Mouse (Mus musculus): Measurements from ENCODE around the gene Sfxn4. TPM values are rescaled to one million over a fixed set of nuclear protein-coding genes. Genes with fewer than 3 reads are reported as not detected.
"Not testable (repeated sequence)": the region's sequence is repeated elsewhere in the genome, so short reads cannot be mapped to it uniquely, and the experiment has no call there.

Sfxn4 gene
- polyA plus RNA-seq, 1 experiment from 2014 or later: 12.5 TPM

GRCm38 (mm10) chr19:60887637-60888036 is 26.4 kb upstream of the Sfxn4 start:
- no peak overlapping the region for H3K27ac ChIP-seq
- no peaks in the 10 kb centered on the region for H3K9me3 ChIP-seq
- H3K9ac ChIP-seq: no peak overlapping the region
- H3K27me3 ChIP-seq: no peaks in the 10 kb centered on the region
- ATAC-seq (ENCODE audit: low FRiP score): no peak
- 83% methylated on average over 2 of the region's 2 CpGs for WGBS
- peaks cover 16% of the 10 kb centered on the region for H3K4me1 ChIP-seq
- no peak overlapping the region for H3K4me2 ChIP-seq
- no peaks in the 10 kb centered on the region for H3K36me3 ChIP-seq (replicated peaks)
- H3K4me3 ChIP-seq (replicated peaks): no peak overlapping the region

GRCm38 (mm10) chr19:60883129-60883528 is 21.9 kb upstream of the Sfxn4 start:
- Histone ChIP-seq H3K4me1 (no peaks in the 10 kb centered on the region), H3K4me3 (replicated peaks) (no peak overlapping the region), H3K27me3 (no peaks in the 10 kb centered on the region), H3K9me3 (no peaks in the 10 kb centered on the region), H3K9ac (no peak overlapping the region), H3K4me2 (no peak overlapping the region), H3K27ac (no peak overlapping the region), H3K36me3 (replicated peaks) (no peaks in the 10 kb centered on the region)
- ATAC-seq (ENCODE audit: low FRiP score): no peak
- 8% methylated on average over 3 of the region's 3 CpGs for WGBS

- Histone ChIP-seq H3K27me3 (no peaks in the 10 kb centered on the region), H3K36me3 (replicated peaks) (peaks cover 12% of the 10 kb centered on the region), H3K4me2 (peak within 1 kb of the TSS; percentile 69), H3K9me3 (no peaks in the 10 kb centered on the region), H3K4me3 (replicated peaks) (peak within 1 kb of the TSS; percentile 59), H3K27ac (peak within 1 kb of the TSS; percentile 68), H3K4me1 (peaks cover 15% of the 10 kb centered on the region), H3K9ac (peak within 1 kb of the TSS; percentile 68)
- WGBS: under 1% methylated on average over 28 of the region's 28 CpGs
- peak; percentile 99 for ATAC-seq (ENCODE audit: low FRiP score)
Observed at GRCm38 (mm10) chr19:60874064-60874694, 12.9 kb upstream of the Sfxn4 start, which contains the start of gene Prdx3. Prdx3 (minus strand) TSS chr19:60874556.

DNA sequence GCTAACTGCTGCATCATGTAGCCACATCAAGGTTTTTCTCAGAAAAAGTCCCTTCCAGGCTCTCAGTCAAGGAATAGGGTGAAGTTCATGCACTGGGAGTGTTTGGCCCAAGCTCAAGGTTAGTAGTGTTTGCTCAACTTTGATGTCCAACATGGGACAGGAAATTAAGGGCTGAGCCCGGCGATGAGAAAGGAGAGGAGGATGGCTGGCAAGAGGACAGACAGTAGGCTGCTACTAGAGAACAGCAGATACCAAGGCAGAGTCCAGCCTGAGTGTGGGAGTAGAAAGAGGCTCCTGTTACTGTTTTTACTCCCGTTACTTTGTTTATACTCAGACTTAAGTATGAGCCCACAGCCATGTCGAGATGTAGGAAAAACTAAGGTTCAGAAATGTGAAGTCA is 12.2 kb upstream of the Sfxn4 start:
- Histone ChIP-seq H3K4me2 (peak overlapping the region; percentile 69), H3K4me3 (replicated peaks) (peak overlapping the region; percentile 59), H3K4me1 (peaks cover 15% of the 10 kb centered on the region), H3K27ac (no peak overlapping the region), H3K27me3 (no peaks in the 10 kb centered on the region), H3K9ac (peak overlapping the region; percentile 68; the same call in 1 of the 2 replicates), H3K36me3 (replicated peaks) (peaks cover 19% of the 10 kb centered on the region), H3K9me3 (no peaks in the 10 kb centered on the region)
- no peak for ATAC-seq (ENCODE audit: low FRiP score)
- 35% methylated on average over 4 of the region's 4 CpGs for WGBS

DNA sequence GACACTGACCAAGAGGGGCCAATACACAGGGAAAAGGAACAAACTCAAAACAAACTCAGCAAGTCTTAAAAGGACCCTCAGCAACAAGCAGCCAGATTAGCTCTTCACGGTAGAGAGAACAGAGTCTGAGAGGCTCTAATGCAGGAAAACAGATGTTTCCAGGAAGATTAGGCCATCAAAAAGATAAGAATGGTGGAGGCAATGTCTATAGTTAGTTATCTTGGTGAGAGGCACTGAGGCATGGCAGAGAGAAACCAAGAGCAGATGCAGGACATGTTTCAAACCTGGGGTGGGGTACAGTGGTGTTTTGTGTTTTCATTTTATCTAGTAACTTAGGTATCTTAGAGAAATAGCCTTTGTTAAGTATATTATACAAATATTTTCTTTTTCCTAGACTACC is 11.0 kb upstream of the Sfxn4 start:
- peaks cover 28% of the 10 kb centered on the region for H3K36me3 ChIP-seq (replicated peaks)
- ATAC-seq (ENCODE audit: low FRiP score): no peak
- H3K9ac ChIP-seq: no peak overlapping the region

GRCm38 (mm10) chr19:60871366-60871765 is 10.1 kb upstream of the Sfxn4 start:
- ATAC-seq (ENCODE audit: low FRiP score): no peak
- Histone ChIP-seq H3K4me2 (no peak overlapping the region), H3K4me3 (replicated peaks) (no peak overlapping the region), H3K36me3 (replicated peaks) (peaks cover 37% of the 10 kb centered on the region), H3K27me3 (no peaks in the 10 kb centered on the region), H3K9me3 (no peaks in the 10 kb centered on the region), H3K4me1 (peaks cover 15% of the 10 kb centered on the region), H3K9ac (no peak overlapping the region), H3K27ac (no peak overlapping the region)
- WGBS: 87% methylated on average over 5 of the region's 5 CpGs

More for the DNA sequence above, 11.0 kb upstream of the Sfxn4 start:
- Histone ChIP-seq H3K9me3 (no peaks in the 10 kb centered on the region), H3K4me3 (replicated peaks) (no peak overlapping the region), H3K27ac (no peak overlapping the region), H3K4me2 (no peak overlapping the region), H3K27me3 (no peaks in the 10 kb centered on the region), H3K4me1 (peaks cover 15% of the 10 kb centered on the region)
- 55% methylated on average over 1 of the region's 1 CpGs for WGBS

DNA sequence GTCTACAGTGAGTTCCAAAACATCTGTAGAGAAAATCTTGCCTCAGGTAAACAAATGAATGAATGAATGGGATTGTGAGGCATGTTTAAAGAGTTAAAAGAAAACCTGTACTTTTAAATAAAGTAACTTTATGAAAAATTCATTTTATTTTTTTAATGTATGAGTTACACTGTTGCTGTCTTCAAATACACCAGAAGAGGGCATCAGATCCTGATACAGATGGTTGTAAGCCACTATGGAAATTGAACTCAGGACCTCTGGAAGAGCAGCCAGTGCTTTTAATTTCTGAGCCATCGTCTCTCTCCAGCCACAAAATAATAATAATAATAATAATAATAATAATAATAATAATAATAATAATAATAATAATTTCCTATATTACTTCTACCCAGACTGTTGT is 9.2 kb upstream of the Sfxn4 start:
- no peaks in the 10 kb centered on the region for H3K9me3 ChIP-seq
- peaks cover 37% of the 10 kb centered on the region for H3K36me3 ChIP-seq (replicated peaks)
- H3K27me3 ChIP-seq: no peaks in the 10 kb centered on the region
- H3K4me2 ChIP-seq: no peak overlapping the region
- H3K27ac ChIP-seq: no peak overlapping the region
- WGBS: 88% methylated on average over 1 of the region's 1 CpGs
- H3K4me1 ChIP-seq: peaks cover 15% of the 10 kb centered on the region
- H3K9ac ChIP-seq: no peak overlapping the region
- ATAC-seq (ENCODE audit: low FRiP score): no peak
- H3K4me3 ChIP-seq (replicated peaks): no peak overlapping the region

DNA sequence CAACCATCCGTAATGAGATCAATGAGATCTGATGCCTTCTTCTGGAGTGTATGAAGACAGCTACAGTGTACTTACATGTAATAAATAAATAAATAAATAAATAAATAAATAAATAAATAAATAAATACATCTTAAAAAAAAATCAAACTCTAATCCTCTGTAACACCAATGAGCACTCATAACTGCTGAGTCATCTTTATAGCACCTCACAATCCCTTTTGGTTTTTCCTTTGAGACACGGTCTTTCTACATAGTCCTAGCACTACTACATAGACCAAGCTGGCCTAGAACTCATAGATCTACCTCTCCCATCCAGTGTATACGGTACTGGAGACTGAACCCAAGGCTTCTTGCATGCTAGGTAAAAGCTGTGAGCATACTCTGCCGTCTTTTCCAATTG is 4.9 kb upstream of the Sfxn4 start:
- 96% methylated on average over 4 of the region's 4 CpGs for WGBS

DNA sequence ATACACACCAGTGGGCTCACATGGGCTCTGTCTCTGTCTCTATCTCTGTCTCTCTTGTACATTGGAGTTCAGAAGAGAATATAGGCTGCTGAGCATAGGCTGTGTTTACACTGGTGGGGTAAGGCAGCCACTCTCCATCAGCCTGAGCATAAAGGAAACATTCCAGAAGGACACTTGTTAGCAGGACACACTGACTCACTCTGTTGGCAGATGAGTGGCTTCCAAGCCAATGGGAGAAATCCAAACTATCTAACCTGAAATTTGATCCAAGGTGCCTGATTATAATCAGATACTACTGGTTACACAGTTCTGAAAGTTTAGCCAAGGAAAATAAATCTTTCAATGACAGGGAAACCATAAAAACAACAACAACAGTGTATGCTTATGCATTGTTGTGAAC is 15.5 kb downstream of the Sfxn4 start:
- Histone ChIP-seq H3K27ac (no peak overlapping the region), H3K4me3 (replicated peaks) (no peak overlapping the region), H3K27me3 (no peaks in the 10 kb centered on the region), H3K4me2 (no peak overlapping the region), H3K9ac (no peak overlapping the region), H3K4me1 (no peaks in the 10 kb centered on the region), H3K9me3 (no peaks in the 10 kb centered on the region), H3K36me3 (replicated peaks) (peaks cover 16% of the 10 kb centered on the region)
- no peak for ATAC-seq (ENCODE audit: low FRiP score)

More for the DNA sequence above, 4.9 kb upstream of the Sfxn4 start:
- H3K4me1 ChIP-seq; H3K4me2 ChIP-seq; H3K4me3 ChIP-seq (replicated peaks); H3K27me3 ChIP-seq; H3K27ac ChIP-seq; H3K9ac ChIP-seq; ATAC-seq (ENCODE audit: low FRiP score); H3K9me3 ChIP-seq: not testable (repeated sequence)
- H3K36me3 ChIP-seq (replicated peaks): peaks cover 38% of the 10 kb centered on the region

DNA sequence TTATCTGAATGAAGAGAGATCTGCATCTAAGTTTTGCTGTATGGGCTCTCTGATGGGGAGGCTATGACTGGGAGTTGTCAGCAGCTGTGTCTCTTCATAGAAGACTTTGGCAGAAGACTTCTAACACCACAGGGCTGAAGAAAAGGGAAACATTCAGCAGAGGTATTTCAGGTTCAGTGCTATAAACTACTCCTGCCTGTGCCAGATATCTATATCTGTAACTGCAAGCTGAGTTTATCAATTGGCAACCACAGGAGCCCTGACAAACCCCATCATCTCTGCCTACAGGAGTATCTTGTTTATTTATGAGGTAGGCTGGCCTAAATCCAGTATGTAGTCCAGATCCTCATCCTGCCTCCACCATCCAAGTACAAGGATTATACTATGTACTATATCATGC is 18.0 kb downstream of the Sfxn4 start:
- no peaks in the 10 kb centered on the region for H3K27me3 ChIP-seq
- H3K9me3 ChIP-seq: no peaks in the 10 kb centered on the region
- no peaks in the 10 kb centered on the region for H3K4me1 ChIP-seq
- ATAC-seq (ENCODE audit: low FRiP score): no peak
- no peak overlapping the region for H3K9ac ChIP-seq
- H3K4me3 ChIP-seq (replicated peaks): no peak overlapping the region
- H3K27ac ChIP-seq: no peak overlapping the region
- H3K36me3 ChIP-seq (replicated peaks): peaks cover 22% of the 10 kb centered on the region
- H3K4me2 ChIP-seq: no peak overlapping the region

GRCm38 (mm10) chr19:60837747-60838146 is 23.5 kb downstream of the Sfxn4 start:
- H3K9me3 ChIP-seq: no peaks in the 10 kb centered on the region
- no peak overlapping the region for H3K4me2 ChIP-seq
- no peaks in the 10 kb centered on the region for H3K27me3 ChIP-seq
- H3K4me1 ChIP-seq: no peaks in the 10 kb centered on the region
- no peak overlapping the region for H3K27ac ChIP-seq
- H3K36me3 ChIP-seq (replicated peaks): peaks cover 46% of the 10 kb centered on the region
- WGBS: 58% methylated on average over 1 of the region's 1 CpGs
- ATAC-seq (ENCODE audit: low FRiP score): no peak
- H3K9ac ChIP-seq: no peak overlapping the region
- no peak overlapping the region for H3K4me3 ChIP-seq (replicated peaks)

DNA sequence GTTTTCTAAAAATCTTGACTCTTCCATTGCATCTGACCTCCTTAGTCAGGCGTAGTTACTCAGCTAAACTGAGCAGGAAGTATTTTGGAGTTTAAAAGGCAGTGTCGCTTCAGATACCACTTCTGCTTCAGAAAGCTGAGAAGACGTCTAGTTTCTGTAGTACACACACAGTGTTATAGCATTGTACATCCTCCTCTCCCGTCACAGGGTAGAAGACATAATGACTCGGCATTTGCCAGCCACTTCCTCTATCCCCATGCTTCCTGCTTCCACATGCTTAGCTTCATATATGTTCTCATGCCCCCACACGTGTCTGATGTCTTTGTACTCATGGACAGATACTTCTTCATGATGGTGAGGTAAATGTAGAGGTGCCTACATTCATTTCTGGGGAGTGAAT is 42.6 kb downstream of the Sfxn4 start:
- 88% methylated on average over 6 of the region's 6 CpGs for WGBS
- no peaks in the 10 kb centered on the region for H3K4me1 ChIP-seq
- H3K9ac ChIP-seq: no peak overlapping the region
- no peak overlapping the region for H3K27ac ChIP-seq
- peaks cover 59% of the 10 kb centered on the region for H3K36me3 ChIP-seq (replicated peaks)
- ATAC-seq (ENCODE audit: low FRiP score): no peak
- no peaks in the 10 kb centered on the region for H3K27me3 ChIP-seq
- no peak overlapping the region for H3K4me3 ChIP-seq (replicated peaks)
- H3K9me3 ChIP-seq: no peaks in the 10 kb centered on the region
- no peak overlapping the region for H3K4me2 ChIP-seq

DNA sequence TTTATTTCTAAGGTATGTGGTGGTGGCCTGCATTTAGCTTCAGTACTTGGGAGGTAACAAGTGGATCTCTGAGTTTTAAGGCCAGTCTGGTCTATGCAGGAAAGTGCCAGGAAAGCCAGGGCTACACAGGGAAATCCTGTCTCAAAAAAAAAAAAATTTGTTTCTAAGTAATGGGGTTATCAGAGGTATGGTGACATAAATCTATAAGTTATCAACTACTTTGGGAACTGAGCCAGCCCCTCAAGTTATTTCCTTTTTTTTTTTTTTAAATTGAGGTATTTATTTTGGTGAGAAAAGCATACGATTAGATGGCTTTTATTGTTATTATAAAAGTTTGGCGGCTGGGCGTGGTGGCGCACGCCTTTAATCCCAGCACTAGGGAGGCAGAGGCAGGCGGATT is 48.1 kb downstream of the Sfxn4 start:
- Histone ChIP-seq H3K9ac (no peak overlapping the region), H3K4me3 (replicated peaks) (no peak overlapping the region), H3K36me3 (replicated peaks) (peaks cover 16% of the 10 kb centered on the region), H3K9me3 (no peaks in the 10 kb centered on the region), H3K27ac (no peak overlapping the region), H3K27me3 (no peaks in the 10 kb centered on the region), H3K4me2 (no peak overlapping the region), H3K4me1 (peaks cover 9% of the 10 kb centered on the region)
- no peak for ATAC-seq (ENCODE audit: low FRiP score)
- WGBS: 97% methylated on average over 6 of the region's 6 CpGs
